Mouse (Mus musculus) ES-E14 (cell line): ENCODE measurements around the gene Npm3.

Experiments
- CHD2 ChIP-seq: IDR thresholded peaks from 2 replicates; pipeline ENCODE4 v1.6.1; 2014; ENCODE audit warnings: mild to moderate bottlenecking, low read depth, low read length, inconsistent platforms
- HCFC1 ChIP-seq: IDR thresholded peaks from 2 replicates; pipeline ENCODE4 v1.6.1; 2012; ENCODE audit warnings: low read length, inconsistent platforms, borderline replicate concordance; ENCODE audit not compliant: insufficient read depth
- MAFK ChIP-seq: IDR thresholded peaks from 2 replicates; pipeline ENCODE4 v1.6.1; 2014; ENCODE audit warnings: mild to moderate bottlenecking, low read depth, low read length, inconsistent platforms; ENCODE audit not compliant: insufficient read depth
- ZC3H11A ChIP-seq: IDR thresholded peaks from 2 replicates; pipeline ENCODE4 v1.6.1; 2012; ENCODE audit warnings: low read depth, mild to moderate bottlenecking, inconsistent platforms, low read length, borderline replicate concordance
- ZNF384 ChIP-seq: IDR thresholded peaks from 2 replicates; pipeline ENCODE4 v1.6.1; 2012; ENCODE audit warnings: low read depth, low read length, inconsistent platforms

- no peak for TF ChIP-seq MAFK
- no peak for TF ChIP-seq HCFC1
- no peak for TF ChIP-seq CHD2
- TF ChIP-seq ZNF384 = no peak
- TF ChIP-seq ZC3H11A = no peak
These were observed 31.7 kb downstream of the Npm3 start for GRCm38 (mm10) chr19:45717493-45718220.
